Mouse (Mus musculus) mesoderm, embryonic 11.5 days (tissue): ENCODE data around the gene Lsm14a.
A peak's percentile ranks its signal among the peaks of the same experiment; 100 is the strongest.
"Not testable (repeated sequence)": the region's sequence is repeated elsewhere in the genome, so short reads cannot be mapped to it uniquely, and the experiment has no call there.

Experiments
- DNase-seq: peaks from one replicate; pipeline ENCODE4 v3.0.0-alpha.2; 2012; ENCODE audit warnings: low read depth, low spot score

Lsm14a gene

GRCm38 (mm10) chr7:34373906-34374305 lies 19.2 kb downstream of the Lsm14a start:
- DNase-seq, result no peak

- DNase-seq, result no peak
Observed at GRCm38 (mm10) chr7:34355629-34356028, 37.5 kb downstream of the Lsm14a start.

GRCm38 (mm10) chr7:34351997-34352396 lies 41.1 kb downstream of the Lsm14a start:
- no peak for DNase-seq

GRCm38 (mm10) chr7:34350166-34350565 lies 42.9 kb downstream of the Lsm14a start:
- DNase-seq, result no peak

GRCm38 (mm10) chr7:34348011-34348410 lies 45.1 kb downstream of the Lsm14a start:
- DNase-seq, result no peak

GRCm38 (mm10) chr7:34347041-34347440 lies 46.1 kb downstream of the Lsm14a start:
- DNase-seq, result no peak

- no peak for DNase-seq
Observed at GRCm38 (mm10) chr7:34346505-34346904, 46.6 kb downstream of the Lsm14a start.

GRCm38 (mm10) chr7:34342040-34342793 lies 50.9 kb downstream of the Lsm14a start:
- DNase-seq, result no peak

- DNase-seq, result no peak
Observed at GRCm38 (mm10) chr7:34340841-34341240, 52.3 kb downstream of the Lsm14a start.

DNA sequence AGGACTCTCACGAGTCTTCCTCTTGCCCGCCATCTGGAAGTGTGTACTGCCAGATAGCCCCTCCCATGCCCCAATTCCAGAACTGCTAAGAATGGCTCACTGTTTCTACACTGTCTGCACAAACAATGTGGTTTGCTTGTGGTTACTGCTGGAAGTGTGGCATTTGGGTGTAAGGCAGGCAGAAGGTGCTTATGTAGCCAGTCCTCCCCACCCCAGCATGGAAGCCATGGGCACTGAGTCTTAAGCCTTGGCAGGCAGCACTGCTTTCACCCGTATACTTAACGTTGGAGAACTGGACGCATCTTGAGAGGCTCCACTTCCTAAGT lies 54.0 kb downstream of the Lsm14a start:
- no peak for DNase-seq

DNA sequence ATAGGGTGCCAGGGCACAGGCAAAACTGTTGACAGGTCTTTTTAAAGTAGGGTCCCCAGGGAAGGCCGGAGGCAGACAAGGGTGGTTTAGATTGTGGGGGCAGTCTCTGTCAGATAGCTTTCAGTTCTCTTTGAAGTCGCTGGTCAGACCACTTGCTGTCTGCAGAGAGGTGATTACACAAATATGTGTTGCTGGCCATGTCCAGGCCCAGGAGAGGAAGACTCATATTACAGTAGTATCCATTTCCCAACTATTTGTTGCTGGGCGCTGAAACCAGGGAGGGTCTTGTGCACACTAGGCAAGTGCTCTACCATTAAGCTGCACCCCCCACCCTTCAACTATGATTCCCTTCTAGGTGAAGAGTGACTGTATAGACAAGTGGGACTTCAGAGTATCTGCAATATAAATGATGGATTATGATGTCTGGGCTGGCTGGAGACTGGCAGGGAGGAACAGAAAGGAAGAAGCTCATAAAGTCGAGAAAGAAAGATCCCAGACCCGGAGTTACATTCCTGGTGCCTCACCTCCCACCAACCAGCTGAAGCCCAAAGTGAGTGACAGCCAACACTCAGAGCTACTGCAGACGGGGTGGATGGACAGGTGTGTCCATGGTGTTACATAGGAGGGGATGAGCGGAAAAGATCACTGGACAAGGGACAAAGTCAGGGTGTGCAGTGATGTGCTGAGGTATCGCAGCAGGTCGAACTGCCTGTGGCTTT lies 54.5 kb downstream of the Lsm14a start:
- DNase-seq, result no peak

DNA sequence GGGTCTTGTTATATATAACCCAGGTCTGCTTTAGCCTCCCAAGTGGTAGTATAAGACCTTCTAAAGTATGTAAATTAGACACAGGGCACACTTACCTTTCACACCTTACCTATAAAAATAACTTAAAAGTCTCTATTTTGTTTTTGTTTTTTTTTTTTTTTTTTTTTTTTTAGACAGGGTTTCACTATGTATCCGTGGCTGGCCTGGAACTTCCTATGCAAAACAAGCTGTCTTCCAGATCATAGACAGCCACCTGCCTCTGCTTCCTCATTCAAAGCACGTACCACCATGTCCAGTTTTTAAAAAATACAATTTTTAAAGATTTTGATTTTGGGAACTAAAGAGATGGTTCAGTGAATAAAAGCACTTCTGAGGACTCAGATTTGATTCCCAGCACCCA lies 55.8 kb downstream of the Lsm14a start:
- no peak for DNase-seq

DNA sequence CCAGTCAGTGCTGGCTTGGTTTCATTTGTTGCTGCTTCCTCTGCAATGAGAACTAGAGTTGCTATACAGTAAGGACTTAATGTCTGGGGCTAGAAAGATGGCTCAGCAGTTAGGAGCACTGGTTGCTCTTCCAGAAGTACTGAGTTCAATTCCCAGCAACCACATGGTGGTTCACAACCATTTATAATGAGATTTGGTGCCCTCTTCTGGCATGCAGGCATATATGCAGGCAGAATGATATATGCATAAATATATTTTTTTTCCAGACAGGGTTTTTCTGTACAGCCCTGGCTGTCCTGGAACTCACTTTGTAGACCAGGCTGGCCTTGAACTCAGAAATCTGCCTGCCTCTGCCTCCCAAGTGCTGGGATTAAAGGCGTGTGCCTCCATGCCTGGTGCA lies 56.6 kb downstream of the Lsm14a start:
- not testable (repeated sequence) for DNase-seq

- no peak for DNase-seq
Observed at GRCm38 (mm10) chr7:34327493-34327892, 65.6 kb downstream of the Lsm14a start.

GRCm38 (mm10) chr7:34324857-34325256 lies 68.3 kb downstream of the Lsm14a start:
- no peak for DNase-seq

GRCm38 (mm10) chr7:34324005-34324404 lies 69.1 kb downstream of the Lsm14a start:
- DNase-seq, result no peak

- DNase-seq, result no peak
Observed at GRCm38 (mm10) chr7:34323351-34323750, 69.8 kb downstream of the Lsm14a start.

GRCm38 (mm10) chr7:34321958-34322357 lies 71.2 kb downstream of the Lsm14a start:
- DNase-seq, result no peak

- no peak for DNase-seq
Observed at GRCm38 (mm10) chr7:34321119-34321518, 72.0 kb downstream of the Lsm14a start.

DNA sequence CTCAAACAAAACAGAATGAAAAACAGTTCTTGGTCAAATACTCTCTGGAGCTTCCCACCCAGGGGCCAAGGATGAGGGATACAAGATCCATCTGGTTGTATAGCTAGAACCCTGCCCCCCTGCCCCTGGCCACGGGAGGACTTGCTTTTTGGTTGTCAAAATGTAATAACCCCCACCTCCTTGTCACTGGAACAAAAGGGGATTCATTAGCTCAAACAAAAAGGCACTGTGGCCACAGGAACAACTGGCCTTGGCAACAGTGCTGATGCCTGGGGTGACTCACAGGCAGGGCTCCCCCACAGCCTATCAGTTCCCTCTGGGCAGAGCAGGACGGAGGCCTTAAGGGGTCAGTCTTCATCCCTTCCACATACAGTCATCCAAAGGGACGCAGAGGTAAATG lies 73.2 kb downstream of the Lsm14a start:
- peak; percentile 39 for DNase-seq

- DNase-seq, result no peak
Observed at GRCm38 (mm10) chr7:34319123-34319522, 74.0 kb downstream of the Lsm14a start.

DNA sequence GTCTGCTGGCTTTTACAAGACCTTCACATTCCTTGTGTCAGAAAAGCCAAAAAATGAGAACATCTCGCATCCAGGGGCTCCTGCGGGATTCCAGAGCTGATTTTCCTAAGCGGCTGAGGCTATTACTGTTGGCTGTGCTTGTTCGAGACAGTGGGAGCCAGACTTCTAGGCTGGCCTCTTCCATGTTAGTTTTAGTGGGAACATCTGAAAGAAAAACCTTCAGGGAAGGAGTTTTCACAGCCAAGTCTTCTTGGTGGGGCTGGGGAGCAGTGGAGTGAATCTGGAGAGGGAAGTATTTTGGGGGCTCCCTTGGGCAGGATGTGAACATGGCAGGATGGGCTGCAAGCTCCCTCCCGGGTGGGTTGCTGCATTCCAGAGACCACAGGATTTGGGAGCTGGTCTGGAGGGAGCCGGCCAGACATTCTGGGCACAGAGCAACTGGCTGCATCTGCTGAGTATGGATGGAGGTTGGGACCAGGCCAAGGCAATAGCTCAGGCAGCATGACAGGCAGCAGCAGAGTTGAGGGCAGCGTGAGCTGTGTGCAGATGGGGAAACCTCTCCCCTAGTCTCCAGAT lies 75.1 kb downstream of the Lsm14a start:
- DNase-seq, result no peak

DNA sequence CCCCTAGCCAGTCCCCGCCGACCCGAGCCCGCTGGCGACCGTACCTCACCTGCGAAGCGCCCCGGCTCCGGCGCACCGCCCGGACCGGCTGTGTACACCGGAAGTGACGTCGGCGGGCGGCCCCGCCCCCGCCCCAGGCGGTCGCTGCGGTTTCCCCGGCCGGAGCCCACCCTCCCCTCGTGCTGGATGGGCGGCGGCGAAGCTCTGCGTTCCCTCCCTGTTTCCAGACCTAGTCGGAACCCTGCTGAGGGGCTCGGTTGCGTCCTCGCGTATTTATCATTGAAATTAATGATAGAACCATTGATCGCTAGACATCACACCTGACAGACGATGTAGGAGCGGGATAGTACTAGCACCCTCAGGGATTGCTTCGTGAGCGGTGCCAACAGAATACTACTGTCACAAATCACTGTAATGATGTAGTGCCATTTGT lies 79.7 kb downstream of the Lsm14a start, which contains the start of gene 4931406P16Rik:
Gene 4931406P16Rik (minus strand): TSS at position 109 of the 433 bp plus-strand sequence.
- peak; percentile 90 for DNase-seq
